Mouse (Mus musculus) heart, embryonic 16.5 days (tissue): ENCODE data around the gene Rps2. TPM values are rescaled to one million over a fixed set of nuclear protein-coding genes. Genes with fewer than 3 reads are reported as not detected.
A peak's percentile ranks its signal among the peaks of the same experiment; 100 is the strongest.

Experiments
- ATAC-seq: fragments of 200-750 bp; cut with Nextera tagmentation; replicated peaks from 2 replicates; pipeline ENCODE4 v1.8.0; 2017; ENCODE audit warnings: moderate number of reproducible peaks; ENCODE audit not compliant: insufficient read depth, low FRiP score; ENCODE audit errors: extremely low read depth
- H3K27ac ChIP-seq: fragments of 300-500 bp; sonication (generic); 2 replicates; pipeline ENCODE4 v1.5.1; 2014; ENCODE audit warnings: mild to moderate bottlenecking, low read length, control low read depth, moderate library complexity
- H3K27me3 ChIP-seq: fragments of 300-500 bp; sonication (generic); 2 replicates; pipeline ENCODE4 v1.6.1; 2014; ENCODE audit warnings: low read length, mixed read lengths; ENCODE audit not compliant: control insufficient read depth, insufficient read depth
- H3K36me3 ChIP-seq: fragments of 300-500 bp; sonication (generic); 2 replicates; pipeline ENCODE4 v1.6.1; 2014; ENCODE audit not compliant: control insufficient read depth, insufficient read depth
- H3K4me1 ChIP-seq: fragments of 300-500 bp; sonication (generic); 2 replicates; pipeline ENCODE4 v1.6.1; 2014; ENCODE audit warnings: low read length, mixed read lengths; ENCODE audit not compliant: control insufficient read depth, insufficient read depth
- H3K4me2 ChIP-seq: fragments of 300-500 bp; sonication (generic); 2 replicates; pipeline ENCODE4 v1.6.1; 2014; ENCODE audit warnings: low read depth, mild to moderate bottlenecking, control low read depth, low read length
- H3K4me3 ChIP-seq: fragments of 300-500 bp; sonication (generic); 2 replicates; pipeline ENCODE4 v1.5.1; 2014; ENCODE audit warnings: mild to moderate bottlenecking, control low read depth, low read length
- H3K9ac ChIP-seq: fragments of 300-500 bp; sonication (generic); 2 replicates; pipeline ENCODE4 v1.6.1; 2014; ENCODE audit warnings: low read length, control low read depth
- H3K9me3 ChIP-seq: fragments of 300-500 bp; sonication (generic); replicated peaks from 2 replicates; pipeline ENCODE4 v1.6.1; 2016; ENCODE audit warnings: low read length; ENCODE audit not compliant: control insufficient read depth
- WGBS: fragments of 180-500 bp; shearing (Covaris S2); extraction: QIAGEN DNeasy Blood & Tissue Kit; methylation state at CpG from one replicate; pipeline ENCODE4 v1.1.7; 2014; 5-methylcytosine and 5-hydroxymethylcytosine counted together
- polyA plus RNA-seq: library from polyadenylated mRNA; unstranded; fragments of >200 nt; fragmentation: Nextera tagmentation; extraction: Ambion mirVana; gene quantifications from 2 replicates; pipeline ENCODE4 v1.2.1, GENCODE M21; 2015

Rps2 gene
- polyA plus RNA-seq, 1 experiment from 2014 or later = 843 TPM

DNA sequence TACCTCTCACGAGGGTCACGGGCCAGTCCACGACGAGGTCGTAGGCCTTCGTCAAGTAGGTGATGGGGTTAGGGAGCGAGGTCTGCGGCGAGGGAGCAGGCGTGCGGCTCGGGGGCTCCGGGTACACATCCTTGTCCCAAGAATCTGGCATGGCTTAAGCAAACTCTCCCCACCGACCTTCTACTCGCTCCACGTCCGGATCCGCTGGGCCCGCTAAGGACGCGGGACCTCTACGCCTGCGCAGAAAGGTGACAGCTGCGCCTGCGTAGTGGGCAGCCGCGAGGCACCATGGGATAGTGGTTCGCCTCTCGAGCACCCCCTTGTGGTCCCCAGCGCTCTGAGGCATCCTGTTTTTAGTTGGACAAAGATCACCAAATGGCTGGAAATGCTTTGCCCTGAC lies 6.3 kb downstream of the Rps2 start, which contains the start of gene Ndufb10:
Ndufb10 (minus strand) TSS at position 295 of the 400 bp plus-strand sequence.
- Histone ChIP-seq H3K27ac (peak within 1 kb of the TSS; percentile 97), H3K4me1 (peaks cover 23% of the 10 kb centered on the region), H3K9ac (peak within 1 kb of the TSS; percentile 99), H3K9me3 (no peaks in the 10 kb centered on the region), H3K4me2 (peak within 1 kb of the TSS; percentile 67), H3K36me3 (peaks cover 13% of the 10 kb centered on the region), H3K4me3 (peak within 1 kb of the TSS; percentile 96), H3K27me3 (no peaks in the 10 kb centered on the region)
- WGBS = under 1% methylated on average over 30 of the region's 30 CpGs
- peak; percentile 74 for ATAC-seq

DNA sequence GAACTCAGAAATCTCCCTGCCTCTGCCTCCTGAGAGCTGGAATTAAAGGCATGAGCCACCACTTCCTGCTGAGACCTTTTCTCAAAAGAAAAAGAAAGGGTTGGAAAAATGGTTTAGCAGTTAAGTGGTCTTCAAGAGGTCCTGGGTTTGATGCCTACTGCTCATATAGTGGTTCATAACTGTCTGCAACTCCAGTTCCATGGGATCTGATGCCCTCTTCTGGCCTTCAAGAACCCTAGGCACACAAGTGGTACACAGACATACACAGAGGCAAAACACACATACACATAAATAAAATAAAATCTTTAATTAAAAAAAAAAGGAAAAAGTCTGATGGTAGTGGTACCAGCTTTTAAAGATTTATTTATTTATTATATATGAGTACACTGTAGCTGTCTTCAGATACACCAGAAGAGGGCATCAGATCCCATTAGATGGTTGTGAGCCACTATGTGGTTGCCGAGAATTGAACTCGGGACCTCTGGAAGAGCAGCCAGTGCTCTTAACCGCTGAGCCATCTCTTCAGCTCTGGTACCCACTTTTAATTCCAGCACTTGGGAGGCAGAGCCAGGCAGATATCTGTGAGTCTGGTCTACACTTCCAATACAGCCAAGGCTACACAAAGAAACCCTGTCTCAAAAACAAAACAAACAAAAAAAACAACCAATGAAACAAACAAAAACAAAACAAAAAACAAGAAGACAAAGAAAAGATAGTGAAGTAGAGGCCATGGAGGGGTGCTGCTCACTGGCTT lies 7.9 kb downstream of the Rps2 start:
- Histone ChIP-seq H3K9ac (no peak overlapping the region), H3K4me2 (no peak overlapping the region), H3K4me3 (no peak overlapping the region), H3K4me1 (peaks cover 23% of the 10 kb centered on the region), H3K36me3 (peaks cover 13% of the 10 kb centered on the region), H3K27ac (no peak overlapping the region), H3K9me3 (no peaks in the 10 kb centered on the region), H3K27me3 (no peaks in the 10 kb centered on the region)
- ATAC-seq = no peak
- WGBS = 64% methylated on average over 3 of the region's 3 CpGs

GRCm38 (mm10) chr17:24727618-24728017 lies 9.7 kb downstream of the Rps2 start, which contains the start of gene Rpl3l:
Rpl3l (plus strand) TSS chr17:24727820.
- Histone ChIP-seq H3K4me2 (no peak within 1 kb of the TSS), H3K9ac (no peak within 1 kb of the TSS), H3K4me3 (no peak within 1 kb of the TSS), H3K27me3 (no peaks in the 10 kb centered on the region), H3K9me3 (no peaks in the 10 kb centered on the region), H3K4me1 (peaks cover 16% of the 10 kb centered on the region), H3K36me3 (no peaks in the 10 kb centered on the region; the same call in 1 of the 2 replicates), H3K27ac (no peak within 1 kb of the TSS)
- ATAC-seq = no peak
- WGBS = 68% methylated on average over 2 of the region's 2 CpGs

DNA sequence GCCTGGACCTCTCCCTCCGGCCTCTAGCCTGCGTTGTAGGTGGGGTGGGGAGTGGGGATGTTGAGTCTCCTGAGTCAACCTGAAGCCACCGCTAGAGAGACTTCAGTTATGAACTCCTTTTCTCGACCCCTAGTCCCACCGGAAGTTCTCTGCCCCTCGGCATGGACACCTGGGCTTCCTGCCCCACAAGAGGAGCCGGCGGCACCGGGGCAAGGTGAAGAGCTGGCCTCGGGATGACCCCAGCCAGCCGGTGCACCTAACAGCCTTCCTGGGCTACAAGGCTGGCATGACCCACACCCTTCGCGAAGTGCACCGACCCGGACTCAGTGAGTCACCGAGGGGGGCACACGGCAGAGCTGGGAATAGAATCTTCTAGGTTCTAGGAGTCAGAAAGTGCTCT lies 10.3 kb downstream of the Rps2 start:
- peaks cover 11% of the 10 kb centered on the region for H3K4me1 ChIP-seq
- WGBS = 71% methylated on average over 17 of the region's 17 CpGs
- H3K4me3 ChIP-seq = no peak overlapping the region
- no peaks in the 10 kb centered on the region for H3K36me3 ChIP-seq
- H3K9ac ChIP-seq = no peak overlapping the region
- H3K27me3 ChIP-seq = no peaks in the 10 kb centered on the region
- ATAC-seq = no peak
- no peak overlapping the region for H3K27ac ChIP-seq
- no peak overlapping the region for H3K4me2 ChIP-seq
- H3K9me3 ChIP-seq = no peaks in the 10 kb centered on the region

DNA sequence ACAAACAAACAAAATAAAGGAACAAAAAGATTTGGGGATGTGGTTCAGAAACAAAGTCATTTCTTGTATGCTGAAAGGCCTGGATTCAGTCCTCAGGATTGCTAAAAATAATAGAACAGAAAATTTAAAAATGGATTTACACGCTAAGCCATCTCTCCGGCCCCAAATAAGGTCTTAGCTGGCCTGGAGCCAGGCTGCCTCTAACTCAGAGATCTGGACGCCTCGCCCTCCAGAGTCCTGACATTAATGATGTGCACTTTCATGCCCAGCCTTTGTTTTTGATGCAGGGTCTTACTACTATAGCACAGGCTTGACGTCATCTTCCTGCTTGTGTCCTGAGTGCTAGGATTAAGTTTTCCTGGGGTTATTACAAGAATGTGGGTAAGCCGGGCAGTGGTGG lies 11.2 kb downstream of the Rps2 start:
- H3K9ac ChIP-seq = no peak overlapping the region
- no peak for ATAC-seq
- WGBS = 53% methylated on average over 6 of the region's 6 CpGs

DNA sequence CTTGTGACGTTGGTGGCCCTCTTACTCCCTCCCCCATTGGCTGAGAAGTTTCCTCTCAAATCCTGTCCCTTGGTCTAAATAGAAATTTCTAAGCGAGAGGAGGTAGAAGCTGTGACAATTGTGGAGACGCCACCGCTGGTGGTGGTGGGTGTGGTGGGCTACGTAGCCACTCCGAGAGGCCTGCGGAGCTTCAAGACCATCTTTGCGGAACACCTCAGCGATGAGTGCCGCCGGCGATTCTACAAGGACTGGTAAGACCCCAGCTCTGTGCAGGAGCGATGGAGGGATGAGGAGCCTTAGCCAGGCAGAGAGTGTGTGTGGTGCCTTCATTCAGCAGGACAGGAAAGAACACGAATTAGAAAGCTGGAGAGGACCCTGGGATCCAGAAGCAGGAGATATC lies 12.9 kb downstream of the Rps2 start:
- Histone ChIP-seq H3K36me3 (no peaks in the 10 kb centered on the region), H3K27ac (no peak overlapping the region), H3K9me3 (no peaks in the 10 kb centered on the region), H3K4me2 (no peak overlapping the region), H3K9ac (no peak overlapping the region), H3K4me3 (no peak overlapping the region), H3K27me3 (no peaks in the 10 kb centered on the region), H3K4me1 (peaks cover 12% of the 10 kb centered on the region)
- 84% methylated on average over 14 of the region's 14 CpGs for WGBS
- ATAC-seq = no peak

More for the DNA sequence above, 11.2 kb downstream of the Rps2 start:
- no peaks in the 10 kb centered on the region for H3K27me3 ChIP-seq
- H3K4me3 ChIP-seq = no peak overlapping the region
- H3K4me2 ChIP-seq = no peak overlapping the region
- H3K36me3 ChIP-seq = no peaks in the 10 kb centered on the region
- no peak overlapping the region for H3K27ac ChIP-seq
- H3K4me1 ChIP-seq = peaks cover 11% of the 10 kb centered on the region
- H3K9me3 ChIP-seq = no peaks in the 10 kb centered on the region

DNA sequence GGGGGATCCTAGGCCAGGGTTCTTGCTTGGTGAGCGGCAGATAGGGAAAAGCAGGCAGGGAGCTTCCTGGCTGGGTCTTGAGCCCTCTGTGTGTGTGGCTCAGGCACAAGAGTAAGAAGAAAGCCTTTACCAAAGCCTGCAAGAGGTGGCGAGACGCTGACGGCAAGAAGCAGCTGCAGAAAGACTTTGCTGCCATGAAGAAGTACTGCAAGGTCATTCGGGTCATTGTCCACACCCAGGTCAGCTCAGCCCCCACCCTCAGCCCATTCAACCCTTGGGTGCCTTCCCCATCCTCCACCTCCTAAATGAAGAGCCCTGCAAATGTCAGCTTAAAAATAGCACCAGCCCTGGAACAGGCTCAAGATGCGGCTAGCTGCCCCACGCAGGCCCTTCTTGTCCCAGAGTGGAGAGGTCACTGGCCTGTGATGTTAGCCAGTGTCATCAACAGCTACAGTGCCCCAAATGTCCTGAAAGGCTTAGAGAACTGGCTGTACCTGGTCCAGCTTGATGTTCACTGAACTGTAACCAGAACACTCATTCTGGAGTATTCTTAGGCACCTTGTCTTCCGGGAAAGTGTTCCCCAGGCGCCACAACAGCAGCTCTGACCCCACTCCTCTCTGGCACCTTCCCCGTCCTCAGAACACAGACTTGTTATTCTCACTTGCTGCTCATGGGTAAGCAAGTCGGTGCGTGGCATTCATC lies 14.5 kb downstream of the Rps2 start:
- no peak for ATAC-seq

DNA sequence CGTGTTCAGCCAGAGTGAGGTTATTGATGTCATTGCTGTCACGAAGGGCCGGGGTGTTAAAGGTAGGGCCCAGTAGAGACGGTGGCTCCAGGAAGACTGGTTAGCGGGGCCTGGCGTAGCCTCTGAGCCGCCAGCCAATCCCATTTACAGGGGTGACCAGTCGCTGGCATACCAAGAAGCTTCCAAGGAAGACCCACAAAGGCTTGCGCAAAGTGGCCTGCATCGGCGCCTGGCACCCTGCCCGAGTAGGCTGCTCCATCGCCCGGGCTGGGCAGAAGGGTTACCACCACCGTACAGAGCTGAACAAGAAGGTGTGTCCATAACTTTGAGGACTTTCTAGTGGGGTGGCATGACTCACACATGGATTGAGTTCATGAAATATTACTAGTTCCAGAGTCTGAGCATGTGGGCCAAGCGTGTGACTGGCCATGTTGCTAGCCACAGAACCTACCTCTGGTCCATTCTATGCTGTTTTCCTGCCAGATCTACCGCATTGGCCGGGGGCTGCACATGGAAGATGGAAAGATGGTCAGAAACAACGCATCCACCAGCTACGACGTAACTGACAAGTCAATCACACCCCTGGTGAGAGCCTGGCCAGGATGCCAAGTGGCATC lies 15.6 kb downstream of the Rps2 start:
- no peak for ATAC-seq
- Histone ChIP-seq H3K4me3 (no peak overlapping the region), H3K27me3 (no peaks in the 10 kb centered on the region), H3K4me1 (peaks cover 22% of the 10 kb centered on the region), H3K4me2 (no peak overlapping the region), H3K36me3 (no peaks in the 10 kb centered on the region), H3K9ac (no peak overlapping the region), H3K9me3 (no peaks in the 10 kb centered on the region), H3K27ac (no peak overlapping the region)
- 90% methylated on average over 21 of the region's 21 CpGs for WGBS

More for the DNA sequence above, 14.5 kb downstream of the Rps2 start:
- Histone ChIP-seq H3K27me3 (no peaks in the 10 kb centered on the region), H3K9ac (peak overlapping the region; percentile 52), H3K27ac (peak overlapping the region; percentile 79), H3K9me3 (no peaks in the 10 kb centered on the region), H3K4me3 (no peak overlapping the region), H3K4me2 (0 out of 2 replicates have a peak overlapping the region, but pooled peaks have one; percentile 9), H3K36me3 (no peaks in the 10 kb centered on the region), H3K4me1 (peaks cover 21% of the 10 kb centered on the region)
- 61% methylated on average over 12 of the region's 12 CpGs for WGBS

DNA sequence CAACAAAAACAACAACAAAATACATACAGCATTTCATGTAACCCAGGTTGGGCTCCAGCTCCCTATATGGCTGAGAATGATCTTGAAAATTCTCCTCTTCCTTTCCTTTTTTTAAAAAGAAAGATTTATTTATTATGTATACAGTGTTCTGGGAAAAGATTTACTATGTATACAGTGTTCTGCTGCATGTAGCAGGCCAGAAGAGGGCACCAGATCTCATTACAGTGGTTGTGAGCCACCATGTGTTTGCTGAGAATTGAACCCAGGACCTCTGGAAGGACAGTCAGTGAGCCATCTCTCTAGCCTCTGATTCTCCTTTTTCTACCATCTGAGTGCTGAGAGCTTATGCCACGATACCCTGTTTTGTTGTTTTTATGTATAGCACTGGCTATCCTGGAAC lies 16.6 kb downstream of the Rps2 start:
- Histone ChIP-seq H3K4me3 (no peak overlapping the region), H3K4me1 (peaks cover 19% of the 10 kb centered on the region), H3K4me2 (no peak overlapping the region), H3K9me3 (no peaks in the 10 kb centered on the region), H3K9ac (no peak overlapping the region), H3K36me3 (no peaks in the 10 kb centered on the region), H3K27ac (no peak overlapping the region), H3K27me3 (no peaks in the 10 kb centered on the region)
- 86% methylated on average over 1 of the region's 1 CpGs for WGBS
- ATAC-seq = no peak
